Mouse (Mus musculus): ENCODE results near the gene Pex14. TPM values are rescaled to one million over a fixed set of nuclear protein-coding genes. Genes with fewer than 3 reads are reported as not detected.

Gene Pex14
- polyA plus RNA-seq, 2 experiments, result 32.3 to 37.3 TPM

DNA sequence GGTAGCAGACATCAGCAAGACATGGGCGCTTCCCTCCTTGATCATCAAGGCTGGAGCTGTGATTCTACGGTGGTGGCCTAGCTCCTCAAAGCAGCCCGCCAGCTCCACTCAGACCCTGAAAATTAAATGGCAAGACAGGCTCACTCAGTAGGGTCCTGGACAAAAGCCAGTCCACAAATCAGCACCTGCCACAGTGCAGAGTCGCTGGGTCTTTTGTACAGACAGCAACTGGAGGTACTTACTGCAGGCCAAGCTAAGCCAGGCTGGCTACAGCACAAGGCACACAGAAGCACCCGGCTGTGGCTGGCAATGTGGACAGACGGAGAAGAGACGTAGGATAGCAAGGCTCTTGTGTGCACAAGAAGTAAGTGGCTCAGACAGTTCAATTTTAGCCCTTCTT lies 124.8 kb downstream of the Pex14 start:
- Histone ChIP-seq H3K36me3 (ENCODE audit: control insufficient read depth, insufficient read depth, low read length) (no peaks in the 10 kb centered on the region), H3K4me1 (ENCODE audit: control insufficient read depth, insufficient read depth, low read length) (peaks cover 19% of the 10 kb centered on the region), H3K4me3 (replicated peaks; ENCODE audit: low read length) (no peak overlapping the region), H3K4me2 (replicated peaks; ENCODE audit: low read depth, low read length, severe bottlenecking) (no peak overlapping the region), H3K27me3 (ENCODE audit: control insufficient read depth, insufficient read depth, low read length) (peaks cover 7% of the 10 kb centered on the region; the same call in 1 of the 2 replicates), H3K9me3 (ENCODE audit: control insufficient read depth, low read length) (no peaks in the 10 kb centered on the region), H3K9ac (ENCODE audit: low read depth, low read length, severe bottlenecking) (no peak overlapping the region), H3K27ac (replicated peaks; ENCODE audit: low read depth, low read length) (no peak overlapping the region)
- no peak for TF ChIP-seq POLR2A (IDR thresholded peaks at IDR 0.05; ENCODE audit: borderline replicate concordance, extremely low read depth, insufficient read depth, insufficient read length)
- ATAC-seq (ENCODE audit: low FRiP score, low read depth) (no peak), DNase-seq (ENCODE audit: low spot score) (no peak)
- WGBS, result 54% methylated on average over 7 of the region's 7 CpGs

DNA sequence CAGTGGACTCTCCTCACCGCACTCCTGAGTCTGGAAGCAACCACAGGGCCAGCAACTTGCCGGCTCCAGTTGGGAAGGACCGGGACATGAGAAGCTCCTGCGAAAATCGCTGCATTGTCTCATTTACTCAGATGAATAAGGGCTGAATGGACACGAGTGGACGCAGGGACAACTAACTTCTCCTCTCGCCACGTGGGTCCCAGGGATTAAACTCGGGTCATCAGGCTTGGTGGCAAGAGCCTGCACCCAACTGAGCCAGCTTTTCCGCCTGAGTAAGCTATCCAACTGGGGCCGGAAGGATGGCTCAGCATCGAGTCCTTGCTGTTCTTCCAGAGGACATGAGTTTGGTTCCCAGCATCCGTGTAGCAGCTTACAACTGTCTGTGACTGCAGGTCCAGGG lies 126.3 kb downstream of the Pex14 start:
- no peak overlapping the region for H3K4me2 ChIP-seq (replicated peaks; ENCODE audit: low read depth, low read length, severe bottlenecking)
- H3K4me1 ChIP-seq (ENCODE audit: control insufficient read depth, insufficient read depth, low read length), result peaks cover 13% of the 10 kb centered on the region
- no peak overlapping the region for H3K4me3 ChIP-seq (replicated peaks; ENCODE audit: low read length)
- DNase-seq (ENCODE audit: low spot score) (no peak), ATAC-seq (ENCODE audit: low FRiP score, low read depth) (no peak)
- H3K27me3 ChIP-seq (ENCODE audit: control insufficient read depth, insufficient read depth, low read length), result peaks cover 14% of the 10 kb centered on the region; the same call in 1 of the 2 replicates
- WGBS, result 75% methylated on average over 14 of the region's 14 CpGs
- H3K27ac ChIP-seq (replicated peaks; ENCODE audit: low read depth, low read length), result no peak overlapping the region
- no peak overlapping the region for H3K9ac ChIP-seq (ENCODE audit: low read depth, low read length, severe bottlenecking)
- no peaks in the 10 kb centered on the region for H3K9me3 ChIP-seq (ENCODE audit: control insufficient read depth, low read length)
- H3K36me3 ChIP-seq (ENCODE audit: control insufficient read depth, insufficient read depth, low read length), result no peaks in the 10 kb centered on the region
- TF ChIP-seq POLR2A (IDR thresholded peaks at IDR 0.05; ENCODE audit: borderline replicate concordance, extremely low read depth, insufficient read depth, insufficient read length), result no peak

DNA sequence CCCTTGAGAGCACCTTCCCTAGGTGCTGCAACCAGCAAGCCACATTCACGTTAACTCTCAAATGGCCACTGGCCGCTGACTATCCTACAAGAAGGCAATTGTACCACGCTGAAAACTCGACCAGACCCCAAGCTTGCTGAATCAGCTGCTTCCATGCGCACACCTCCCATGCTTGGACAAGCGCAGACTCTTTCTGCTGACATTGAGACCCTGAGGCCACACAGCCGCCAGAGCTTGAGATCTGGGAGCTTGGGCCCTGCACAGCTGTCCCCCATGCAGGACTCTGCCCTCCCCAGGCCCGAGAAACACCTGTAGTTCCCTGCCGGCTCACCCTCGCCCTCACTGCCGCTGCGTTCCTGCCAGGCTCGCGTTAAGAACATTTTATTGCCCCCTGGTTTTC lies 127.0 kb downstream of the Pex14 start:
- no peaks in the 10 kb centered on the region for H3K36me3 ChIP-seq (ENCODE audit: control insufficient read depth, insufficient read depth, low read length)
- no peak overlapping the region for H3K27ac ChIP-seq (replicated peaks; ENCODE audit: low read depth, low read length)
- no peaks in the 10 kb centered on the region for H3K9me3 ChIP-seq (ENCODE audit: control insufficient read depth, low read length)
- TF ChIP-seq POLR2A (IDR thresholded peaks at IDR 0.05; ENCODE audit: borderline replicate concordance, extremely low read depth, insufficient read depth, insufficient read length), result no peak
- no peak overlapping the region for H3K9ac ChIP-seq (ENCODE audit: low read depth, low read length, severe bottlenecking)
- no peak overlapping the region for H3K4me2 ChIP-seq (replicated peaks; ENCODE audit: low read depth, low read length, severe bottlenecking)
- WGBS, result 34% methylated on average over 14 of the region's 14 CpGs
- no peak overlapping the region for H3K4me3 ChIP-seq (replicated peaks; ENCODE audit: low read length)
- H3K4me1 ChIP-seq (ENCODE audit: control insufficient read depth, insufficient read depth, low read length), result peaks cover 13% of the 10 kb centered on the region
- ATAC-seq (ENCODE audit: low FRiP score, low read depth) (no peak), DNase-seq (ENCODE audit: low spot score) (no peak)
- peaks cover 15% of the 10 kb centered on the region for H3K27me3 ChIP-seq (ENCODE audit: control insufficient read depth, insufficient read depth, low read length)

DNA sequence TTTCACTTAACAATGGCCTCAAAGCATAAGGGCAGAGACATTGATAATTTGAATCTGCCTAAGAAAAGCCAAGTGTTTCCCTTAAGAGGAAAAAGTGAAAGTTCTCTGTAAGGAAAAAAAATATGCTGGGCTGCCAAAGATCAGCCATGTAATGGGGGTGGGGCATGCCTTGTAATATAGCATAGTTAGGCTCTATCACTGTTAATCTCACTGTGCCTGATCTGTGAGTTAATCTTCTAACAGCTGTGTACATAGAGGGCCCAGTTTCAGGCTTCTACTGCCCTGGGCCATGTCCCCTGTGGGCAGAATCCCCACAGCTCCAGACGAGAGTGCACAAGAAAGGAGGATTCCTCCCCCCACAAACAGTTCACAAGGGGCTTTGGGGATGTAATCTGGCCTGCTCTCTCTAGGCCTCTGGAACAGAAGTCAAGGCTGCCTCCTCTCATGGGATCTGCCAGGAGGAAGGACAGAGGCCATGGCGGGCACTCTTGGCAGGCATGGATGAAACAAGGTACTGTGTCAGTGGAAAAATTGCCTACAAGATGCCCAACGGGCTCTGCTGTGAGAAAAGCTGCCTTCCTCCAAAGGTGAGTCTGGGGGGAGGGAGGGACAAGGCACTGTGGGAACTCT lies 127.9 kb downstream of the Pex14 start:
- peaks cover 25% of the 10 kb centered on the region for H3K27me3 ChIP-seq (ENCODE audit: control insufficient read depth, insufficient read depth, low read length)
- no peak for TF ChIP-seq POLR2A (IDR thresholded peaks at IDR 0.05; ENCODE audit: borderline replicate concordance, extremely low read depth, insufficient read depth, insufficient read length)
- no peaks in the 10 kb centered on the region for H3K36me3 ChIP-seq (ENCODE audit: control insufficient read depth, insufficient read depth, low read length)
- no peak overlapping the region for H3K4me2 ChIP-seq (replicated peaks; ENCODE audit: low read depth, low read length, severe bottlenecking)
- no peak overlapping the region for H3K27ac ChIP-seq (replicated peaks; ENCODE audit: low read depth, low read length)
- H3K4me1 ChIP-seq (ENCODE audit: control insufficient read depth, insufficient read depth, low read length), result peaks cover 17% of the 10 kb centered on the region
- H3K9ac ChIP-seq (ENCODE audit: low read depth, low read length, severe bottlenecking), result no peak overlapping the region
- WGBS, result 72% methylated on average over 3 of the region's 3 CpGs
- DNase-seq (ENCODE audit: low spot score) (no peak), ATAC-seq (ENCODE audit: low FRiP score, low read depth) (no peak)
- H3K4me3 ChIP-seq (replicated peaks; ENCODE audit: low read length), result no peak overlapping the region
- H3K9me3 ChIP-seq (ENCODE audit: control insufficient read depth, low read length), result no peaks in the 10 kb centered on the region

DNA sequence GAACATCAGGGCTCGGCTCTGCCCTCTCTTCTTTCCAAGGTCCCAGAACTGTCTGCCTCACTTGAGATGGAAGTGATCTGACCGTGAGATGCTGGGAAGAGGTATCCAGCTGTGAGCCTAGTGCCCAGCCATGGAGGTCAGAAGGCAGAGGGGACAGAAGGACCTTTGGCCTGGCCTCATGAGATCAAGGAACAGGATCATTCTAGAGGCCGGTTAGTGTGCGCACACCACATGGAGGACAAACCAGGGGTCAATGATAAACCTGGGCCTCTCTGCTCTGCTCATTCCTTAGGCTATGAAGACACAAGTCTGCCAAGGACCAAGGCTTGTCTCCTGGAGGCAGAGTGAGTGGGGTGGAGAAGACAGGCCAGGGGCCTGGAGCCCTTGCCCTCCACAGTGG lies 128.9 kb downstream of the Pex14 start:
- H3K4me1 ChIP-seq (ENCODE audit: control insufficient read depth, insufficient read depth, low read length), result peaks cover 25% of the 10 kb centered on the region
- H3K4me2 ChIP-seq (replicated peaks; ENCODE audit: low read depth, low read length, severe bottlenecking), result no peak overlapping the region
- ATAC-seq (ENCODE audit: low FRiP score, low read depth), result no peak
- WGBS, result 90% methylated on average over 4 of the region's 4 CpGs
- H3K9me3 ChIP-seq (ENCODE audit: control insufficient read depth, low read length), result no peaks in the 10 kb centered on the region
- H3K4me3 ChIP-seq (replicated peaks; ENCODE audit: low read length), result no peak overlapping the region
- peaks cover 35% of the 10 kb centered on the region for H3K27me3 ChIP-seq (ENCODE audit: control insufficient read depth, insufficient read depth, low read length)
- DNase-seq (ENCODE audit: low spot score), result no peak
- H3K9ac ChIP-seq (ENCODE audit: low read depth, low read length, severe bottlenecking), result no peak overlapping the region
- peaks cover 5% of the 10 kb centered on the region; the same call in 1 of the 2 replicates for H3K36me3 ChIP-seq (ENCODE audit: control insufficient read depth, insufficient read depth, low read length)
- no peak for TF ChIP-seq POLR2A (IDR thresholded peaks at IDR 0.05; ENCODE audit: borderline replicate concordance, extremely low read depth, insufficient read depth, insufficient read length)
- no peak overlapping the region for H3K27ac ChIP-seq (replicated peaks; ENCODE audit: low read depth, low read length)

Data from limb, embryonic 14.5 days (tissue).